Mouse (Mus musculus) mature B cell (primary cell): Measurements from ENCODE around the gene Thsd4.

ENCODE experiments used
- in situ Hi-C: fragments of 300-500 bp; cut with MboI; formaldehyde crosslinking; loops from 2 replicates; pipeline ENCODE4 v1.14.3; 2019

Gene Thsd4

GRCm38 (mm10) chr9:60266583-60267272 is 255.1 kb downstream of the Thsd4 start:
- in situ Hi-C loops = no loop called here

GRCm38 (mm10) chr9:60264586-60265325 is 257.1 kb downstream of the Thsd4 start:
- in situ Hi-C loops = no loop called here

GRCm38 (mm10) chr9:60262515-60263140 is 259.2 kb downstream of the Thsd4 start:
- in situ Hi-C loops = no loop called here

- in situ Hi-C loops = no loop called here
These were observed 262.2 kb downstream of the Thsd4 start for GRCm38 (mm10) chr9:60259626-60260025.

- in situ Hi-C loops = no loop called here
These were observed 270.1 kb downstream of the Thsd4 start for GRCm38 (mm10) chr9:60251765-60252164.

- in situ Hi-C loops = no loop called here
These were observed 271.4 kb downstream of the Thsd4 start for GRCm38 (mm10) chr9:60250403-60250802.

GRCm38 (mm10) chr9:60247998-60248397 is 273.8 kb downstream of the Thsd4 start:
- in situ Hi-C loops = no loop called here

- in situ Hi-C loops = no loop called here
These were observed 276.9 kb downstream of the Thsd4 start for GRCm38 (mm10) chr9:60244943-60245342.

- in situ Hi-C loops = no loop called here
These were observed 278.3 kb downstream of the Thsd4 start for GRCm38 (mm10) chr9:60243503-60243902.

GRCm38 (mm10) chr9:60237667-60238066 is 284.2 kb downstream of the Thsd4 start:
- in situ Hi-C loops = no loop called here

GRCm38 (mm10) chr9:60236155-60236554 is 285.7 kb downstream of the Thsd4 start:
- in situ Hi-C loops = no loop called here

GRCm38 (mm10) chr9:60234233-60235115 is 287.4 kb downstream of the Thsd4 start:
- in situ Hi-C loops = no loop called here

GRCm38 (mm10) chr9:60231981-60232881 is 289.6 kb downstream of the Thsd4 start:
- in situ Hi-C loops = no loop called here

- in situ Hi-C loops = no loop called here
These were observed 292.4 kb downstream of the Thsd4 start for GRCm38 (mm10) chr9:60229496-60229895.

- in situ Hi-C loops = no loop called here
These were observed 294.1 kb downstream of the Thsd4 start for GRCm38 (mm10) chr9:60227727-60228126.

GRCm38 (mm10) chr9:60226679-60227078 is 295.2 kb downstream of the Thsd4 start:
- in situ Hi-C loops = no loop called here

GRCm38 (mm10) chr9:60226155-60226554 is 295.7 kb downstream of the Thsd4 start:
- in situ Hi-C loops = no loop called here

GRCm38 (mm10) chr9:60225453-60225852 is 296.4 kb downstream of the Thsd4 start:
- in situ Hi-C loops = no loop called here

- in situ Hi-C loops = no loop called here
These were observed 297.7 kb downstream of the Thsd4 start for GRCm38 (mm10) chr9:60224039-60224695.

- in situ Hi-C loops = no loop called here
These were observed 301.4 kb downstream of the Thsd4 start for GRCm38 (mm10) chr9:60220431-60220830.
